Mouse (Mus musculus): ENCODE data around the gene Taf11. TPM values are rescaled to one million over a fixed set of nuclear protein-coding genes. Genes with fewer than 3 reads are reported as not detected.

Taf11 gene
- polyA plus RNA-seq, 1 experiment: 11.5 TPM

GRCm38 (mm10) chr17:27941178-27941577, 31.5 kb upstream of the Taf11 start:
- H3K4me3 ChIP-seq (replicated peaks; ENCODE audit: extremely low read depth, low read depth, low read length): no peak overlapping the region
- H3K4me1 ChIP-seq (ENCODE audit: control insufficient read depth, insufficient read depth, low read length): peaks cover 48% of the 10 kb centered on the region
- TF ChIP-seq POLR2A (IDR thresholded peaks at IDR 0.05; ENCODE audit: borderline replicate concordance, extremely low read depth, low read depth, low read length) (no peak), CTCF (IDR thresholded peaks at IDR 0.05; ENCODE audit: insufficient read depth, low read length) (no peak)
- no peak for DNase-seq
- 52% methylated on average over 5 of the region's 5 CpGs for WGBS

- H3K4me1 ChIP-seq (ENCODE audit: control insufficient read depth, insufficient read depth, low read length): peaks cover 43% of the 10 kb centered on the region
- DNase-seq: no peak
- H3K4me3 ChIP-seq (replicated peaks; ENCODE audit: extremely low read depth, low read depth, low read length): no peak overlapping the region
- WGBS: 33% methylated on average over 4 of the region's 4 CpGs
- TF ChIP-seq POLR2A (IDR thresholded peaks at IDR 0.05; ENCODE audit: borderline replicate concordance, extremely low read depth, low read depth, low read length) (no peak), CTCF (IDR thresholded peaks at IDR 0.05; ENCODE audit: insufficient read depth, low read length) (no peak)
Observed at GRCm38 (mm10) chr17:27940352-27940751, 30.7 kb upstream of the Taf11 start.

GRCm38 (mm10) chr17:27939028-27939427, 29.4 kb upstream of the Taf11 start:
- 67% methylated on average over 5 of the region's 5 CpGs for WGBS
- TF ChIP-seq CTCF (IDR thresholded peaks at IDR 0.05; ENCODE audit: insufficient read depth, low read length) (no peak), POLR2A (IDR thresholded peaks at IDR 0.05; ENCODE audit: borderline replicate concordance, extremely low read depth, low read depth, low read length) (no peak)
- Histone ChIP-seq H3K4me3 (replicated peaks; ENCODE audit: extremely low read depth, low read depth, low read length) (no peak overlapping the region), H3K4me1 (ENCODE audit: control insufficient read depth, insufficient read depth, low read length) (peaks cover 44% of the 10 kb centered on the region)
- DNase-seq: no peak

GRCm38 (mm10) chr17:27938121-27938754, 28.6 kb upstream of the Taf11 start:
- no peak overlapping the region for H3K4me3 ChIP-seq (replicated peaks; ENCODE audit: extremely low read depth, low read depth, low read length)
- TF ChIP-seq CTCF (IDR thresholded peaks at IDR 0.05; ENCODE audit: insufficient read depth, low read length) (no peak), POLR2A (IDR thresholded peaks at IDR 0.05; ENCODE audit: borderline replicate concordance, extremely low read depth, low read depth, low read length) (no peak)
- no peak for DNase-seq
- 36% methylated on average over 12 of the region's 12 CpGs for WGBS
- H3K4me1 ChIP-seq (ENCODE audit: control insufficient read depth, insufficient read depth, low read length): peaks cover 47% of the 10 kb centered on the region

GRCm38 (mm10) chr17:27937054-27937615, 27.5 kb upstream of the Taf11 start:
- 69% methylated on average over 4 of the region's 4 CpGs for WGBS
- H3K4me1 ChIP-seq (ENCODE audit: control insufficient read depth, insufficient read depth, low read length): peaks cover 49% of the 10 kb centered on the region

DNA sequence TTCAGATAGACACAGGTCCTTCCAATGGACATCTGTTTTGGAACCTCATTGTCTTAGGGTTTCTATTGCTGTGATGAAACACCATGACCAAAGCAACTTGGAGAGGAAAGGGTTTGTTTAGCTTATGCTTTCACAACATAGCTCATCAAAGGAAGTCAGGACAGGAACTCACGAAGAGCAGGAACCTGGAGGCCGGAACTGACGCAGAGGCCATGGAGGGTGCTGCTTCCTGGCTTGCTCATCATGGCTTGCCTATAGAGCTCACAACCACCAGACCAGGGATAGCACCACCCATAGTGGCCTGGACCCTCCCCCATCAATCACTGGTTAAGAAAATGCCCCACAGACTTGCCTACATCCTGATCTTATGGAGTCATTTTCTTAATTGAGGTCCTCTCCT, 25.4 kb upstream of the Taf11 start:
- Histone ChIP-seq H3K4me1 (ENCODE audit: control insufficient read depth, insufficient read depth, low read length) (peaks cover 39% of the 10 kb centered on the region), H3K4me3 (replicated peaks; ENCODE audit: extremely low read depth, low read depth, low read length) (no peak overlapping the region)
- 43% methylated on average over 3 of the region's 3 CpGs for WGBS
- no peak for DNase-seq
- TF ChIP-seq CTCF (IDR thresholded peaks at IDR 0.05; ENCODE audit: insufficient read depth, low read length) (no peak), POLR2A (IDR thresholded peaks at IDR 0.05; ENCODE audit: borderline replicate concordance, extremely low read depth, low read depth, low read length) (no peak)

More at GRCm38 (mm10) chr17:27937054-27937615, 27.5 kb upstream of the Taf11 start:
- TF ChIP-seq CTCF (IDR thresholded peaks at IDR 0.05; ENCODE audit: insufficient read depth, low read length): no peak
- no peak for TF ChIP-seq POLR2A (IDR thresholded peaks at IDR 0.05; ENCODE audit: borderline replicate concordance, extremely low read depth, low read depth, low read length)
- H3K4me3 ChIP-seq (replicated peaks; ENCODE audit: extremely low read depth, low read depth, low read length): no peak overlapping the region
- DNase-seq: no peak

GRCm38 (mm10) chr17:27934136-27934910, 24.7 kb upstream of the Taf11 start:
- Histone ChIP-seq H3K4me3 (replicated peaks; ENCODE audit: extremely low read depth, low read depth, low read length) (no peak overlapping the region), H3K4me1 (ENCODE audit: control insufficient read depth, insufficient read depth, low read length) (peaks cover 37% of the 10 kb centered on the region)
- TF ChIP-seq POLR2A (IDR thresholded peaks at IDR 0.05; ENCODE audit: borderline replicate concordance, extremely low read depth, low read depth, low read length): no peak
- no peak for TF ChIP-seq CTCF (IDR thresholded peaks at IDR 0.05; ENCODE audit: insufficient read depth, low read length)
- WGBS: 70% methylated on average over 10 of the region's 10 CpGs
- DNase-seq: no peak

- no peak for TF ChIP-seq CTCF (IDR thresholded peaks at IDR 0.05; ENCODE audit: insufficient read depth, low read length)
- TF ChIP-seq POLR2A (IDR thresholded peaks at IDR 0.05; ENCODE audit: borderline replicate concordance, extremely low read depth, low read depth, low read length): no peak
- Histone ChIP-seq H3K4me3 (replicated peaks; ENCODE audit: extremely low read depth, low read depth, low read length) (no peak overlapping the region), H3K4me1 (ENCODE audit: control insufficient read depth, insufficient read depth, low read length) (peaks cover 17% of the 10 kb centered on the region)
- DNase-seq: no peak
- 57% methylated on average over 4 of the region's 4 CpGs for WGBS
Observed at GRCm38 (mm10) chr17:27931826-27932225, 22.2 kb upstream of the Taf11 start.

- peaks cover 25% of the 10 kb centered on the region for H3K4me1 ChIP-seq (ENCODE audit: control insufficient read depth, insufficient read depth, low read length)
- WGBS: 80% methylated on average over 5 of the region's 5 CpGs
- no peak for TF ChIP-seq CTCF (IDR thresholded peaks at IDR 0.05; ENCODE audit: insufficient read depth, low read length)
- TF ChIP-seq POLR2A (IDR thresholded peaks at IDR 0.05; ENCODE audit: borderline replicate concordance, extremely low read depth, low read depth, low read length): no peak
- DNase-seq: no peak
- H3K4me3 ChIP-seq (replicated peaks; ENCODE audit: extremely low read depth, low read depth, low read length): no peak overlapping the region
Observed at GRCm38 (mm10) chr17:27930291-27930690, 20.6 kb upstream of the Taf11 start.

Data from lung, adult 2 months (tissue).